Mouse (Mus musculus): ENCODE results near the gene Arid1b.

Gene Arid1b

GRCm38 (mm10) chr17:5323746-5324145 is 329.6 kb downstream of the Arid1b start:
- DNase-seq (ENCODE audit: low read depth): no peak

DNA sequence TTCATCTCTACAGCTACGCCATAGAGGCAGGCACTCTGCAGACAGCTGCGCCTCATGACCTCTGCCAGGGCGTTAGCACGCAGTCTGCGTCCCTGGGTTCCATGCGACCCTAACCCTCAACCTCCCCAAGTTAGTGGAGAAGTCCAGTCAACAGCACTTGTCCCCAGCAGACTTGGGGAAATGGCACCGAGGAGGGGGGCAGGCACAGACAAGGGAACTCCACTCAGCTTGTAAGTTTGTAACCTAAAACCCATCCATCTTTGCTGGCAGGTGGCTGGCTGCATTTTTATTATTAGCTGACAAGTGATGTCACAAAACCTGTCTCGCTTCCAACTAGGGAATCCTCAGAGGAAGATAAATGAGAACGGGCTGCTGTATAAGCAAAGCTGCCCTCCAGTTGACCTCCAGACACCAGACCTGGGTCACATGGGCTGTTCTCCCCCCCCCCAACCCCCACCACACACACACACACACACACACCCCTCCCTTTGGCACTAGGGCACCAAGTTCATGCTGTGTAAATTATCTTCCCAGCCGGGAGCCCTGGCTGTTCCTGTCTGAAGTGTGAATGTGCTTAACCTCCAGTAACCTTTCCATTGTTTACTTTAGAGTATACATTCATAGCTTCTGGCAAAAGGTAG is 330.2 kb downstream of the Arid1b start:
- DNase-seq (ENCODE audit: low read depth): no peak

DNA sequence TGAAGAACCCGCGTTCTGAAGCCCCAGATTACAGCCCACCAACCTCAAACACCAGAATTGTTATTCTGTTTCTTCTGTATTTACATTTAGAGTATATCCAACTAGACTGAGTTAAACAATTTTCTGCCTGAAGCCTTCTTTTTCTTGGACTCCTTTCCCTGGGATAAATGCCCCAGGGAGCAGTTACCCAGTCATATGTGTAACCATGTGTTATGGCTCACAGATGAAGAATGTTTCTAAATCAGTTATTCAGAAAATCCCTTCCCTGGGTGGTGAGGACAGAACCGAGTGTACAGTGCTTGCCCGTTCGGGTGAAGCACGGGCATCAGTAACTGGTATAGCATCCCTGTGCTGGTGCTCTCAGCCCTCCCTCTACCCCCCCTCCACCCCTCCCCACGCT is 332.6 kb downstream of the Arid1b start:
- DNase-seq (ENCODE audit: low read depth): no peak

GRCm38 (mm10) chr17:5327480-5328180 is 333.5 kb downstream of the Arid1b start:
- no peak for DNase-seq (ENCODE audit: low read depth)

- DNase-seq (ENCODE audit: low read depth): no peak
These were observed 335.3 kb downstream of the Arid1b start for GRCm38 (mm10) chr17:5329478-5329877.

DNA sequence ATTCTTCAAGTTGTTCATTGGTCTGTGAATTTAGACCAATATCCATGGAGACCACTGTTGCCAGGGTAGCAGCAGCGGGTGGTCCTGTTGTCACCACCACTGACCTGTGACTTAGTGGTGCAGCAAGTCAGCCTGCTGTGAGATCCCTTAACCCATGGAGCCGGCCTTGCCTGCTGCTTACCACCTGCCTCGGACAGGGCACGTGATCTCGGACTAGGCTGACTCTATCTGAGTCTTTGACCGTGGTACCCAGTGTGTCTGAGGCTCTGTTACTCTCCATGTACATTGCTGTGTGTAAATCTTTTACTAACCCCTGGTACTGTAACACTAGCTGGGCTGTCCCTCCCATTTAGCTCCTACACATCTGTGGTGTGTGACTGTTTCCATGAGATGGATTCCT is 335.9 kb downstream of the Arid1b start:
- DNase-seq (ENCODE audit: low read depth): no peak

- DNase-seq (ENCODE audit: low read depth): no peak
These were observed 336.5 kb downstream of the Arid1b start for GRCm38 (mm10) chr17:5330644-5331043.

DNA sequence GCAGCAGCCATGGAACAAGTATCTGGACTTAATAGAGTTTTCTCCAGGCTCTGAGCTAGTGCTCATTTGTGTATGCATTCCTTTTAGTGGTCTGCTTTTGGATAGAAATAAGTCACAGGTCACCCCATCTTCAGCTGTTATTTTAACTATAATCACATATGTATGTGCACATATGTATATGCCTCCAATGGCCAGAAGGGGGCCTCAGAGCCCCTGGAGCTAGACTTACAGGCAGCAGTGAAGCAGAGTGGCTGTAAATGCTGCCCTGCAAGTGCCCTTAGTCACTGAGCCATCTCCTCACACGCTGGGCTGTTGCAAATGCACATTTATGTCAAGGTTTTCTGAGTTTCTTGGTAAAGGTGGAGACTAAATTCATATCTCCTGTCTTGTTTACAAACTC is 337.3 kb downstream of the Arid1b start:
- peak; percentile 27 for DNase-seq (ENCODE audit: low read depth)

- no peak for DNase-seq (ENCODE audit: low read depth)
These were observed 340.4 kb downstream of the Arid1b start for GRCm38 (mm10) chr17:5334567-5334966.

DNA sequence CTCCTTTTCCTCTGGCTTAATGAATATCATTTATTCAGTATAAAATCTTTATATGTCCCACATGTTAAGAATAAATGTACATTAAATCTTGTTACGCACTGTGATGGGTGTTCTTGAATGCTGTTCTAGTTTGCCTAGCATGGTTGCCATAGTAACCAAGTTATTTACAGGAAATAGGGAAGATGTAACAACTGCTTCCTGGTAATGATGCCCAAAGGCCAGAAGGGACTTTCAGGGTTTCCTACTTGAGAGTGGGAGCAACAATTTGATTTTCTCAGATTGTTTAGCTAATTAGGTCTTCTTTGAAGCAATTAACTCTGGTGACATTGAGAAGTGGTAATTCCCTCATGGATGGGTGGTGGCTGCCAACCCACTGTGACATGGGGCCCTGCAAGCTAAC is 350.3 kb downstream of the Arid1b start:
- peak; percentile 55 for DNase-seq (ENCODE audit: low read depth)

GRCm38 (mm10) chr17:5345810-5346209 is 351.7 kb downstream of the Arid1b start:
- no peak for DNase-seq (ENCODE audit: low read depth)

DNA sequence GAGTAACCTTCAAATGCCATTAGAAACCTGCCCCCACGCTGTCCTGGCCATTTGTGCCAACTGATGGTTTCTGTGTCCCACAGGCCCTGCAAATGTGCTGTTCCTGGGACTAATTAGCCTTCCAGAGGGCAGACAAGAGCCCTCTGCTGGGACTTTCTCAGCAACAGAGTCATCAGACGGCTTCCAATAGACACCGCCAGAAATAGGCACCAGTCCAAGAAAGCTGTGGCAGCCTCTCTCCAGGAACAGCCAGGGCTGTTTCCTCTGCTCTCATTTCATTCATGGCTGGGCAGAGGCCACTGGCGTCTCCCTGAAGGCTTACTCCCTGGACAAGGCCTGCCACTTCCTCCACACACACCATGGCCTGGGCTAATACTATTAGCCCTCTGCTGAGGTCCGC is 358.8 kb downstream of the Arid1b start:
- no peak for DNase-seq (ENCODE audit: low read depth)

- DNase-seq (ENCODE audit: low read depth): no peak
These were observed 366.6 kb downstream of the Arid1b start for GRCm38 (mm10) chr17:5360759-5361158.

DNA sequence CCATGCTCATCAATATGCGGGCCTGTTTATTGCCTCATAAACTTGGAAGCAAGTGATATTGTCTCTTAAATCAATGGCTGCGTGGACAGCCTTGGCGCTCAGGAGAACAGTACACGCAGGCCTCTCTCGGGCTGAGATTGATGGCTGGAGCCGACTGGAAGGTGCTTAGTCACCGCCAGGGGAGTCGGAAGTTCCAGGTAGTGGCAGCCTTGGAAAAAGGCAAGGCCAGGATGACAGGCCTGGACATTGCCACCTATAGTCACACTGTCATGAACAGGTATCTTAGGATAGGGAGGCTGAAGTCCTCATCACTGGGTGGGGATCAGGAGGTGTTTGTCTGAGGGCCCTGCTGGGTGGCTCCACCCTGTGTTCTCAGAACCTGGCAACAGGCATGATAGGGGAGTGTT is 371.9 kb downstream of the Arid1b start:
- DNase-seq (ENCODE audit: low read depth): no peak

DNA sequence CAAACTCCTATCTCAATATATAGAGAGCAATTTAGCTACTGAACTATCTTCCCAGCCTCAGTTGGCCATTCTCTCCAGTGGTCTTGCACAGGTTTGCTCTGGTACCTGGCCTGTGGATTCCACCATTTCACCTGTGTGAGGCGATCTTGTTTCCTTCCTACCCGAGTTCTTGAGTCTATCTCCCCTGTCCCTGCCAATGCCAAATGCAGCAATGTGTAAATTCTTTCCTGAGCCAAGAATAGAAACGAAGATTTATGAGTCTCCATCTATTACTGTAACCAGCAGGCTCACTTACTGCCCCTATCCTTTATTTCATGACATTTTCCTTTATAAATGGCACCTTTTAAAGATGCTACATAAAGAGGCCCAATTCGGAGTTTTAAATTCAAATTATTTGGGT is 376.9 kb downstream of the Arid1b start:
- DNase-seq (ENCODE audit: low read depth): no peak

DNA sequence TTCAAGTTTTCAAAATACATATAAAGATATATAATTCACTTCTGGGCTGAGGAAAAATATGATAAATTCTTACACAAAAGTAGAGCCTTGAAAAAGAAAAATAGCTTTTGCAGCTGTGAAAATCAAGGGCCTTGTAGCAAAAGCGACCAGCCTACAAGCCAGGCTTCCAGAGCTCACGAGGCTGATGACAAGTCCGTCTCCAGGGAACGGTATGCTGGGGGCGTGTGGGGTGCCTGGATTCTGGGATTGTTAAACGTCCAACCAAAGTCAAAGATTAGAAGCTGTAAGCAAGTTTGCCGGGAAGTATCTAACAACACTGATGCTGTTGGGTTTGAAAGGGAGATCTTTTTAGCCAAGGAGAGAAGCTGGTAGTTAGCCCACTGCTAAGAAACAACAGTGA is 377.4 kb downstream of the Arid1b start:
- no peak for DNase-seq (ENCODE audit: low read depth)

GRCm38 (mm10) chr17:5372951-5373350 is 378.8 kb downstream of the Arid1b start:
- no peak for DNase-seq (ENCODE audit: low read depth)

DNA sequence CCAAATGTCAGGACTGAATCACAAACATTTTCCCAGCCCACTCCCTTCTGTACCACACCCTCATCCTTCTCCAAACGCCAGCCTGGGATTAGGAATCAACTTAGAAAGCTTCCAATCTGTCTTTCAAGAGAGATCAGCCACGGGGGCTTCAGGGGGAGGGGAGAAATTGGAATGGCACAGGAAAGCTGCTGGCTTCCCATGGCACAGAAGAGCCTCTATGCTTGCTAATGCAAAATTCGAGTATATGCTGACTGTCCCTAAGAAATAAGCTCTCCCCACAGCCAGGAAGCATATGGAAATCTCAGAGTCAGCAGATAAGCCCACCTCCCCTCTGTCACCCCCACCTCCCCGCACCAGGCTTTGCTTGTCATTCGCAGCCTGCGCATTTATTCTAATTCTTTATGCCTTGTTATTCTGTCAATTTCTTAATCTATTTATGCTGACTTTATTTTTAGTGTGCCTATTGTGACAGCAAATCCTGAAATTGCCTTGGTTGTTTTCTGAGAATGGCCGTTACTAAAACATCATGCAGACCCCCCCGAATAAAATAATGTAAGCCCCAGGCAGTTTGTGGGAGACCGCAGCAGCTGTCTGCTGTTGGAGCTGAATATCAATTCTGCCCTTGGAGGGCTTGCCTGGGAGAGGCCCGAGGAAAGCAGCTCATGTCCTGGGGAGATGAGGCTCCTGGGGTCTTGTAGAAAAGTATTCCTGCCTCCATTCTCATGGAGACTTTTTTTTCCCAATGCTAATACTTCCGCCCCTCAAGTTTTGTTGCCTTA is 383.2 kb downstream of the Arid1b start:
- DNase-seq (ENCODE audit: low read depth): no peak

DNA sequence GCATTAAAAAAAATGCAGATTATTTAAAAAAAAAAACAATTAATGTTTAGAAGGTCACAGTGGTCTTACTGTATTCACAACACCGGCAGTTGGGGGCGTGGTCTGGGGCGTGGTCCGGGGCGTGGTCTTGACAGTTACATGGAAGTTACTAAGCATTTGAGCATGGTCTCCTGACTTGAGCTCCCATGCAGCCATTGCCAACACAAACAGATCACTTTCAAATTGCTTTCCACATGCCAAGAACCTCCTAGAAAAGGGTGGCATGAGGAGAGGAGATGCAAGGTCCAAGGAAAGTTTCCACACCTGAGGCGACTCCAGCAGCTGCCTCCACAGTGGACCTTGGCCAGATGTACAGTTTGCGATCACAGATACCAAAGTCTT is 383.8 kb downstream of the Arid1b start:
- DNase-seq (ENCODE audit: low read depth): peak; percentile 20

GRCm38 (mm10) chr17:5385694-5386093 is 391.6 kb downstream of the Arid1b start:
- no peak for DNase-seq (ENCODE audit: low read depth)

DNA sequence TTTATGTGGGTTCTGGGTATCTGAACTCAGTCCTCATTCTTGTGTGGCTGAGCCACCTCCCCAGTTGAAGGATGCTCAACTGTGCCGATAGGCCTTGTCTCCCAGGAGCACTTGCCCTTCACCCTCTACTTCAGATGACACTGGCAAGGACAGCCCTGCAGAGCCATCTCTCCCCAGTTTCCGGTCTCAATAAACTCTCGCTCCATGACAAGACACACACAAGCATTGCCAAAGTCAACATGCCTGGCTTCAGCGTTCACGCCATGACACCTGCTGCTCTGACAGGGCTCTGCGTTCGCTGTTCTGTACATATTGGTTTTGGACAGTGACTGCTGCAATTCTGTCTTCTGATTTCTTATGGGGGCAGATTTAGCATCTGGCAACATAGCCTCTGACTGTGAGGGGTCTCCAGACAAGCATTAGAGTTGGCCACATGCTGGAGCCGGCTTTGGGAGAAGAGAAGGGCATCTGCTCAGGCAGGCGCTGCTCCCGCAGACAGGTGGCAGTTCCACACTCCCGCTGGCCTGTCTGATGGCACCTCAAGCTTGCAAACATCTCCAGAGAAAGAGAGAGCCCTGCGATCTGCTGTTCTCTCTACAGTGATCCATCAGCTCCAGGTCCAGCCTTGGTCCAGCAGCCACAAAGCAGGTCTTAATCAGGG is 392.9 kb downstream of the Arid1b start:
- no peak for DNase-seq (ENCODE audit: low read depth)

DNA sequence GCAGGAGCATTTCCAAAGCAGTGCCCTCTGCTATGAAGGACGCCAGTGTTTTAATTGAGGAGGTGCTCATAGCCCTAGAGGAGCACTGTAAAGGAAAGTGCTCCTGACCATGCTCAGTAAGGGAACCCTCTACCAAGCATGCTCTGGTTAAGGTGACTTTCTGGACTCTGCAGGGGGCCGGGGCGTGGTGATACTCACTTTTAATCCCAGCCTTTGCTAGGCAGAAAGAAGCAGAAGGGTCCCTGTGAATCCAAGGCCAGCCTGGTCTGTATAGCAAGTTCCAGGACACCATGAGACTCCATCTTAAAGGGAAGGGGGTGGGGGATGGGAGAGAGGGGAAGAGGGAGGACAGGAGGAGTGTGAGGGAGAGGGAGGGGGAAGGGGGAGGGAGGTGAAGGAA is 394.2 kb downstream of the Arid1b start:
- DNase-seq (ENCODE audit: low read depth): no peak

GRCm38 (mm10) chr17:5390682-5391081 is 396.6 kb downstream of the Arid1b start:
- no peak for DNase-seq (ENCODE audit: low read depth)
